Mouse (Mus musculus): ENCODE measurements around the gene Kif22.
"Not testable (repeated sequence)": the region's sequence is repeated elsewhere in the genome, so short reads cannot be mapped to it uniquely, and the experiment has no call there.

The Kif22 gene

GRCm38 (mm10) chr7:127041851-127042672, at the start of gene Kif22:
Kif22 (minus strand) TSS chr7:127042471.
- peak; percentile 89 for DNase-seq (ENCODE audit: low read depth)

- DNase-seq (ENCODE audit: low read depth): peak; percentile 98
These were observed 49.0 kb upstream of the Kif22 start, which contains the start of gene AI467606 for GRCm38 (mm10) chr7:127091114-127091896. AI467606 (plus strand) TSS chr7:127091359.

GRCm38 (mm10) chr7:127090154-127091113, 48.2 kb upstream of the Kif22 start:
- peak; percentile 63 for DNase-seq (ENCODE audit: low read depth)

- DNase-seq (ENCODE audit: low read depth): peak; percentile 70
These were observed 46.9 kb upstream of the Kif22 start for GRCm38 (mm10) chr7:127088901-127089845.

- no peak for DNase-seq (ENCODE audit: low read depth)
These were observed 45.8 kb upstream of the Kif22 start for GRCm38 (mm10) chr7:127088083-127088482.

- not testable (repeated sequence) for DNase-seq (ENCODE audit: low read depth)
These were observed 45.2 kb upstream of the Kif22 start, which contains the start of gene Zg16 for GRCm38 (mm10) chr7:127087278-127088010. Zg16 (minus strand) TSS chr7:127087328.

GRCm38 (mm10) chr7:127085751-127086150, 43.5 kb upstream of the Kif22 start:
- DNase-seq (ENCODE audit: low read depth): not testable (repeated sequence)

GRCm38 (mm10) chr7:127084794-127085193, 42.5 kb upstream of the Kif22 start:
- no peak for DNase-seq (ENCODE audit: low read depth)

GRCm38 (mm10) chr7:127083689-127084088, 41.4 kb upstream of the Kif22 start:
- peak; percentile 39 for DNase-seq (ENCODE audit: low read depth)

- DNase-seq (ENCODE audit: low read depth): peak; percentile 47
These were observed 40.7 kb upstream of the Kif22 start for GRCm38 (mm10) chr7:127082995-127083394.

- DNase-seq (ENCODE audit: low read depth): no peak
These were observed 40.0 kb upstream of the Kif22 start for GRCm38 (mm10) chr7:127082271-127082670.

GRCm38 (mm10) chr7:127080045-127080444, 37.8 kb upstream of the Kif22 start:
- no peak for DNase-seq (ENCODE audit: low read depth)

GRCm38 (mm10) chr7:127077692-127078091, 35.4 kb upstream of the Kif22 start:
- peak; percentile 65 for DNase-seq (ENCODE audit: low read depth)

- no peak for DNase-seq (ENCODE audit: low read depth)
These were observed 33.9 kb upstream of the Kif22 start for GRCm38 (mm10) chr7:127076188-127076587.

- no peak for DNase-seq (ENCODE audit: low read depth)
These were observed 30.9 kb upstream of the Kif22 start for GRCm38 (mm10) chr7:127073221-127073620.

GRCm38 (mm10) chr7:127070871-127071413, 28.7 kb upstream of the Kif22 start:
- DNase-seq (ENCODE audit: low read depth): no peak

- DNase-seq (ENCODE audit: low read depth): no peak
These were observed 24.0 kb upstream of the Kif22 start for GRCm38 (mm10) chr7:127066317-127066716.

- no peak for DNase-seq (ENCODE audit: low read depth)
These were observed 23.3 kb upstream of the Kif22 start for GRCm38 (mm10) chr7:127065538-127065937.

- DNase-seq (ENCODE audit: low read depth): peak; percentile 50
These were observed 12.8 kb upstream of the Kif22 start for GRCm38 (mm10) chr7:127055026-127055585.

Measured in naive thymus-derived CD4-positive, alpha-beta T cell, adult 2 months (primary cell).